Mouse (Mus musculus): Measurements from ENCODE around the gene Arhgap29. TPM values are rescaled to one million over a fixed set of nuclear protein-coding genes. Genes with fewer than 3 reads are reported as not detected.

Arhgap29 gene
- polyA plus RNA-seq, 1 experiment from 2014 or later: 36.7 TPM

DNA sequence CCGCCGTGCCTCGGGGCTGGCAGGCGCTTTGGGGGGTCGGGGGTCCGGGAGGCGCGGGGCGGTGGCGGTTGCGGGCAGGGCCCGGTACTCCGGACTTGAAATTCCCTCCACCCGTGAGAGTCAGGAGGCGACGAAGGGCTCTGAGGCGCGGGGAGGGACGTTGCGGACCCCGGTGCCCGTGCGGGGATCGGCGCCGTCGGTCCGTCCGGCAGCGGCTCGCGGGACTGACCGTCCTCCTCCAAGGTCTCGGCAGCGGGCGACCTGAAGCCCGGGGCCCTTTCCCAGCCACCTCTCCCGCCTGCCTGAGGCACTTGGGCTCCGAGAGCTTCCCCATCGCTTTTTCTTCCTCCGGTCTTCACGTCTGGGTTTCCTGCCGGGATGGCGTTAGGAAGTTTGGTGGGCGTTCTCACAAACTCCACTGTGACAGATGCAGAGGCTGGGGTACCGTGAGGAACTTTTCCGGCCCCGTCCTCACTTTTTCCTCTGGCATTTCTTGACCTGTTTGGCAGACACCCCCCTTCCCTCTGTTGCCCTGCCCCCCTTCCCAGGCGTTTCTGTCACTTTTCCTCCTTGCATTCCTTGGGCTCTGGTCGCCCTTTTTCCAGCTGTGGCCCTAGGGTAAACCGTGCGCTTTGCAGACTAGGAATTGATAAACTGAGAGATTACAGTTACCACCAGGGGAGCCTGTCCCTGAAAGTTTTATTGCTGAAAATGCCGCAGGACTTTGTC lies 1.3 kb downstream of the Arhgap29 start:
- Histone ChIP-seq H3K4me2 (peak overlapping the region; percentile 79), H3K4me3 (ENCODE audit: low read depth, low read length) (peak overlapping the region; percentile 57), H3K27me3 (ENCODE audit: control insufficient read depth, insufficient read depth, low read length) (peaks cover 24% of the 10 kb centered on the region), H3K4me1 (ENCODE audit: control insufficient read depth, insufficient read depth, low read length) (0 out of 2 replicates have a peak, but pooled peaks cover 3% of the 10 kb centered on the region), H3K27ac (ENCODE audit: low read depth, low read length) (no peak overlapping the region), H3K9ac (ENCODE audit: low read length) (peak overlapping the region; percentile 58), H3K36me3 (ENCODE audit: control insufficient read depth, insufficient read depth, low read length) (no peaks in the 10 kb centered on the region), H3K9me3 (ENCODE audit: control insufficient read depth, low read length) (no peaks in the 10 kb centered on the region)
- under 1% methylated on average over 50 of the region's 53 CpGs for WGBS
- peak; percentile 94 for DNase-seq (ENCODE audit: low spot score, missing footprints)
- peak; percentile 47 for ATAC-seq (ENCODE audit: low FRiP score)

DNA sequence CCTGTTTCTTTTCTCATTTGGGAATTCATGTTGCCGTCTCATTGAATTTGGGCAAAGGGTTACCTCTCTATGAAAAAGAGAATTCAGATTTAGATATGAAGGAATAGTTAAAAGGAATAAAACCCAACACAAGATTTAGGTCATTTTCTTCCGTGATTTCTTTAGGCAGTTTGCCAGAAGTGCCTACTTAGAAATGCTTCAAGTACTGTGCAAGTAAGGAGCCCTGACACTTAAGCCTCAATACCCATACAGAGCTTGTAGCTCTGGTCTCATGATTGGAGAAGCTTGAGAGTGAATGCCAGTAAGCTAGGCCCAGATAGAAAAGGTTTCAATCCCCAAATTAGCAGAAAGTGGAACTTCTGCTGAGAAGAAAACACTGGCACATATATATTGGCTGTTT lies 2.1 kb downstream of the Arhgap29 start:
- H3K36me3 ChIP-seq (ENCODE audit: control insufficient read depth, insufficient read depth, low read length): no peaks in the 10 kb centered on the region
- H3K9ac ChIP-seq (ENCODE audit: low read length): no peak overlapping the region
- DNase-seq (ENCODE audit: low spot score, missing footprints) (no peak), ATAC-seq (ENCODE audit: low FRiP score) (no peak)
- no peaks in the 10 kb centered on the region for H3K9me3 ChIP-seq (ENCODE audit: control insufficient read depth, low read length)
- H3K4me1 ChIP-seq (ENCODE audit: control insufficient read depth, insufficient read depth, low read length): 0 out of 2 replicates have a peak, but pooled peaks cover 3% of the 10 kb centered on the region
- 45% methylated on average over 2 of the region's 2 CpGs for WGBS
- H3K27me3 ChIP-seq (ENCODE audit: control insufficient read depth, insufficient read depth, low read length): peaks cover 24% of the 10 kb centered on the region
- H3K4me3 ChIP-seq (ENCODE audit: low read depth, low read length): no peak overlapping the region
- no peak overlapping the region for H3K4me2 ChIP-seq
- H3K27ac ChIP-seq (ENCODE audit: low read depth, low read length): no peak overlapping the region

DNA sequence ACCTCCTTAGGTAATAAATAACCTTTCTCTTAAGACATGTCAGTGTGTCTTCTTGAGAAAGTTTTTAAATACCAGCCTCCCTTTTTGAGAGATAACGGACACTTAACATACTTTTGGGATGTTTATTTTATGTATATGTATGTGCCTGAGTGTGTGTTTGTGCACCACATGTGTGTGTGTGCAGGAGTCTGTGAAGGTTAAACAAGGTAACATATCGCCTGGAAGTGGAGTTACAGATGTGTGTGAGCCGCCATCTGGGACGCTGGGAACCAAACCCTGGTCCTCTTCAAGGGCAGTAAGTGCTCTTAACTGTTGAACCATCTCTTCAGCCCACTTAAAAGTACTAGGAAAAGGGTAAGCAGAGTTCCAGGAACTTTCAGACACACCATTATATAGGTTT lies 3.2 kb downstream of the Arhgap29 start:
- Histone ChIP-seq H3K4me2 (no peak overlapping the region), H3K36me3 (ENCODE audit: control insufficient read depth, insufficient read depth, low read length) (no peaks in the 10 kb centered on the region), H3K9me3 (ENCODE audit: control insufficient read depth, low read length) (no peaks in the 10 kb centered on the region), H3K9ac (ENCODE audit: low read length) (no peak overlapping the region), H3K4me3 (ENCODE audit: low read depth, low read length) (no peak overlapping the region), H3K27ac (ENCODE audit: low read depth, low read length) (no peak overlapping the region), H3K27me3 (ENCODE audit: control insufficient read depth, insufficient read depth, low read length) (peaks cover 24% of the 10 kb centered on the region), H3K4me1 (ENCODE audit: control insufficient read depth, insufficient read depth, low read length) (0 out of 2 replicates have a peak, but pooled peaks cover 3% of the 10 kb centered on the region)
- WGBS: 90% methylated on average over 4 of the region's 4 CpGs
- no peak for ATAC-seq (ENCODE audit: low FRiP score)
- DNase-seq (ENCODE audit: low spot score, missing footprints): peak; percentile 8

DNA sequence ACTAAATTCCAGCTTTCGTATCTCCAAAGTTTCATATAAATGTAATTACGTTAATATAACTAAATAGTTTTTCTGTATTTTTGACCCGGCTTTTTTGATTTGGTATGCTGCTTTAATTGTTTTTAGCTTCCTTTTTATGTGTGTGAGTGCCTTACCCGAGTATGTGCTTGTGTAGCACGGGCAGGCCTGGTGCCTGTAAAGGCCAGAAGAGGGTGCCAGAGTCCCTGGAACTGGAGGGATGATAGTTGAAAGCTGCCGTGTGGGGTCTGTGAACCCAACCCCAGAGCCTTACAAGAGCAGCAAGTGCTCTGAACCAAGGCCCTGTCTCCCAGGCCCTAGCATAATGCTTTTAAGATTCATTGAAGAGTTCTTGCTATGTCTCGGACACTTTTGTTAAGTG lies 4.4 kb downstream of the Arhgap29 start:
- Histone ChIP-seq H3K9ac (ENCODE audit: low read length) (no peak overlapping the region), H3K27ac (ENCODE audit: low read depth, low read length) (no peak overlapping the region), H3K4me1 (ENCODE audit: control insufficient read depth, insufficient read depth, low read length) (0 out of 2 replicates have a peak, but pooled peaks cover 3% of the 10 kb centered on the region), H3K36me3 (ENCODE audit: control insufficient read depth, insufficient read depth, low read length) (no peaks in the 10 kb centered on the region), H3K4me2 (no peak overlapping the region), H3K4me3 (ENCODE audit: low read depth, low read length) (no peak overlapping the region), H3K27me3 (ENCODE audit: control insufficient read depth, insufficient read depth, low read length) (peaks cover 24% of the 10 kb centered on the region), H3K9me3 (ENCODE audit: control insufficient read depth, low read length) (no peaks in the 10 kb centered on the region)
- DNase-seq (ENCODE audit: low spot score, missing footprints) (peak; percentile 39), ATAC-seq (ENCODE audit: low FRiP score) (no peak)
- 88% methylated on average over 7 of the region's 7 CpGs for WGBS

DNA sequence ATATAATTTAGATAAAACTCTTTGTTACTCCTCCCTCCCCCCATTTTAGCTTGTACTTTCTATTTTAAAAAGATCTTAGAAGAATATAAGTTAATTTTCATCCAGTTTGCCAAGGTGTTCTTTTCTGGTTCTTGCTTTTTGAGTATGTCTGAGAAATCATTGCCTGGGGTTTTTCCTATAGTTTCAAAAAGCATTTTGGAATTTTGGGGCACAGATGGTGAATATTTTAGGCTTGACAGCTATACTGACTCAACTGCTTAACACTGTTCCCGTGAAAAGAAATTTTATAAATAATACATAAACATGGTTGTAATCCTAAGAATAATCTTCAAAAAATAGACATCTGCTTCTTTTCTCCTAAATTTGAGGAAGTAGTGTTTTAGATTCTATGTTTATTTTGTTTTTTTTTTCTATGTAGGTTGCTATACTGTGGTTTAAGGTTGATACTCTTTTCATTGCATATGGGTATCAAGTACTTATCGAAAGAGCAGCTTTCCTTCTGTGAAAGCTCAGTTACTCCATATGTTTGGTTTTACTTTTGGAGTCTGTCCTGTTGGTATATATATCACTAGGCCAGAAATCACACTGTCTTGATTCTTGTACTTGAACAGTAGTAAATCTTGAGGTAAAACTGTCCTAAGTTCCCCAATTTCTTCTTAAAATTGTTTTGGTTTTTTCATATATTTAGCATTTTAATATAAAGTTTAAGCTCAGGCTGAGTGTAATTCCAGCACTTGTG lies 5.4 kb downstream of the Arhgap29 start:
- no peak for DNase-seq (ENCODE audit: low spot score, missing footprints)
- Histone ChIP-seq H3K27ac (ENCODE audit: low read depth, low read length) (no peak overlapping the region), H3K9ac (ENCODE audit: low read length) (no peak overlapping the region), H3K27me3 (ENCODE audit: control insufficient read depth, insufficient read depth, low read length) (peaks cover 23% of the 10 kb centered on the region), H3K4me2 (no peak overlapping the region), H3K36me3 (ENCODE audit: control insufficient read depth, insufficient read depth, low read length) (no peaks in the 10 kb centered on the region), H3K9me3 (ENCODE audit: control insufficient read depth, low read length) (no peaks in the 10 kb centered on the region), H3K4me1 (ENCODE audit: control insufficient read depth, insufficient read depth, low read length) (0 out of 2 replicates have a peak, but pooled peaks cover 3% of the 10 kb centered on the region), H3K4me3 (ENCODE audit: low read depth, low read length) (no peak overlapping the region)
- ATAC-seq (ENCODE audit: low FRiP score): no peak
- 88% methylated on average over 2 of the region's 2 CpGs for WGBS

DNA sequence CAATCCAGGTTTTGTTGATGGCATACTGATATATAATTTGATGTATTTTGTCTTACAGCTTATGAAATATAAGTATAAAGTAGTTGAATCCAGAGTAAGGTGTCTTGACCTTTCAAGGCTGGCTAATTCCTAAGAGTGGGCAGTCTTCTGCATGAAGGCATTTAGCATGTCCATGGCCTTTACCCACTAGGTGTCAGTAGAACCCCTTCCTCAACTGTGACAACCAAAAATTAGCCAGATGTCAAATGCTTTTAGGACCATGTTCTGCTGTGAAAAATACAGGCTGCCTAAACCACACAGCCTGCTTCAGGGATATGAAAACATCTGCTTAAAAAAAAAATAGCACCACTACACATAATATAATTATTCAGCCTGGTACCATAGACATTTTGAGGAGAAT lies 11.8 kb downstream of the Arhgap29 start:
- no peaks in the 10 kb centered on the region for H3K36me3 ChIP-seq (ENCODE audit: control insufficient read depth, insufficient read depth, low read length)
- ATAC-seq (ENCODE audit: low FRiP score) (no peak), DNase-seq (ENCODE audit: low spot score, missing footprints) (peak; percentile 94)
- H3K9ac ChIP-seq (ENCODE audit: low read length): no peak overlapping the region
- H3K4me2 ChIP-seq: no peak overlapping the region
- H3K4me3 ChIP-seq (ENCODE audit: low read depth, low read length): no peak overlapping the region
- H3K9me3 ChIP-seq (ENCODE audit: control insufficient read depth, low read length): no peaks in the 10 kb centered on the region
- H3K27me3 ChIP-seq (ENCODE audit: control insufficient read depth, insufficient read depth, low read length): no peaks in the 10 kb centered on the region
- peaks cover 7% of the 10 kb centered on the region; the same call in 1 of the 2 replicates for H3K4me1 ChIP-seq (ENCODE audit: control insufficient read depth, insufficient read depth, low read length)
- no peak overlapping the region for H3K27ac ChIP-seq (ENCODE audit: low read depth, low read length)

DNA sequence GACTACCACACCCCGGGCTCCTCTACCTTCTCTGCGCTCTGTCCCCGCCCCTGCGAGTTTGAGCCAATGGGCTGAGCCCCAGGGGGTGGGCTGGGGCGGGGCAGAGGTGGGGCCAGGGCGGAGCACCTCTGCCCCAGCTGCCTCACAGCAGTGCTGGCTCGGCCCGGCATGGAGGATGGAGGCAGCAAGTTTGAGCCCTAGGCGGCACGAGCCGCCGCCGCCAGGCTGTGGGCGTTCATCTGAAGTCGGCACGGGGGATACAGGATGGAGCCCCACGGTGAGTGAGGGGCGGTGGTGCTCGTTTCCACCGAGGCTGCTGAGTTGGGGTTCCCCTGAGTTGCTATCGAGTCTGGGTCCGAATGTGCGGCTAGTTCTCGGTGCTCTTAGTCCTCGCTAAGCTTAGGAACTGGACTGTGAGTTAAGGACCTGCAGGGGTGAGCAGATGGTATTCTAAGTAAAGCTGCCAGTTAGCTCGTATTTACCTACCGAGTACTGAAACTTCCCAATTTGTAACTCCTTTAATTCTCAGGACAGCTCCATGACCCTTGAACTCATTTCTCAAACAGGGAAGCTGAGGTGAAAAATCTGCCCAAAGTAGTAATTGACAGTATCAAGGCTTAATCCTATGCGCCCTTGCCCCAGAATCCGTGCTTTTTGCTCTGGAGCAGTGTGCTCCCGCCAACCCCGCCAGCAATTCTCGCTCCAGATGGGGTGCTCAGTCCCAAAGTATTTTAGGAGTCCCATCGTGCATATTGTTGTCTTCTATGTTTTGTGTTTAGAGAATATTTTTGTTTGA lies 15.5 kb downstream of the Arhgap29 start:
- Histone ChIP-seq H3K9ac (ENCODE audit: low read length) (peak overlapping the region; percentile 59), H3K36me3 (ENCODE audit: control insufficient read depth, insufficient read depth, low read length) (no peaks in the 10 kb centered on the region), H3K27me3 (ENCODE audit: control insufficient read depth, insufficient read depth, low read length) (peaks cover 3% of the 10 kb centered on the region; the same call in 1 of the 2 replicates), H3K27ac (ENCODE audit: low read depth, low read length) (no peak overlapping the region), H3K4me3 (ENCODE audit: low read depth, low read length) (peak overlapping the region; percentile 49), H3K9me3 (ENCODE audit: control insufficient read depth, low read length) (no peaks in the 10 kb centered on the region), H3K4me2 (peak overlapping the region; percentile 62), H3K4me1 (ENCODE audit: control insufficient read depth, insufficient read depth, low read length) (peaks cover 7% of the 10 kb centered on the region; the same call in 1 of the 2 replicates)
- under 1% methylated on average over 33 of the region's 33 CpGs for WGBS
- ATAC-seq (ENCODE audit: low FRiP score) (peak; percentile 100), DNase-seq (ENCODE audit: low spot score, missing footprints) (peak; percentile 98)

DNA sequence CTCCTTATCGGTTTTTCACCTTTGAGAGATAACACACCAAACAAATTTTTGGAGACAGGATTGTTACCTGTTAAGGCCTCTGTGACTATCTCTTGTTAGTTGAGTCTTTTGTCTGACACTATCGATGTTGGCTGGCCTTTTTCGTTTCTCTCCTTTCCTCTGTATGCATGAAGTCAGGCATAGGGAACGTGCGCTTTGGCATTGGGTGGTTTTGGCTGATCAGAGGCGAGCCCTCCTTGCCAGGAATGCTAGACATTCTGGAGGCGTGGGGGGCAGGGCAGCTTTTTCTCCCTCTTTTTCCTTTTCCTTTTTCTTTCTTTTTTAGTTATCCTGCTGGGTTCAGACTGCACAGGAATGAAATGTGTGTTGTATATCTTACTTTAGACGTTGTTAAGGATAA lies 16.3 kb downstream of the Arhgap29 start:
- no peak overlapping the region for H3K9ac ChIP-seq (ENCODE audit: low read length)
- WGBS: 2% methylated on average over 8 of the region's 8 CpGs
- peak overlapping the region; percentile 62 for H3K4me2 ChIP-seq

More for the DNA sequence above, 16.3 kb downstream of the Arhgap29 start:
- no peak for ATAC-seq (ENCODE audit: low FRiP score)
- peak overlapping the region; percentile 49; the same call in 1 of the 2 replicates for H3K4me3 ChIP-seq (ENCODE audit: low read depth, low read length)
- H3K36me3 ChIP-seq (ENCODE audit: control insufficient read depth, insufficient read depth, low read length): no peaks in the 10 kb centered on the region
- peaks cover 7% of the 10 kb centered on the region; the same call in 1 of the 2 replicates for H3K4me1 ChIP-seq (ENCODE audit: control insufficient read depth, insufficient read depth, low read length)
- H3K9me3 ChIP-seq (ENCODE audit: control insufficient read depth, low read length): no peaks in the 10 kb centered on the region
- H3K27me3 ChIP-seq (ENCODE audit: control insufficient read depth, insufficient read depth, low read length): peaks cover 3% of the 10 kb centered on the region; the same call in 1 of the 2 replicates
- no peak overlapping the region for H3K27ac ChIP-seq (ENCODE audit: low read depth, low read length)
- peak; percentile 92 for DNase-seq (ENCODE audit: low spot score, missing footprints)
